Mouse (Mus musculus) heart, adult 2 months (tissue): Measurements from ENCODE around the gene Fntb. TPM values are rescaled to one million over a fixed set of nuclear protein-coding genes. Genes with fewer than 3 reads are reported as not detected.
A peak's percentile ranks its signal among the peaks of the same experiment; 100 is the strongest.

ENCODE experiments used
- DNase-seq, 2 experiments: peaks; one replicate each; pipeline ENCODE4 v3.0.0; 2021
- H3K27ac ChIP-seq: fragments of 200-600 bp; 2 replicates; pipeline ENCODE4 v1.8.1; 2022
- H3K27me3 ChIP-seq: fragments of 200-500 bp; 2 replicates; pipeline ENCODE4 v1.6.1; 2012; ENCODE audit warnings: mild to moderate bottlenecking, low read length, inconsistent platforms, mixed read lengths; ENCODE audit not compliant: control insufficient read depth, insufficient read depth
- H3K36me3 ChIP-seq: fragments of 200-500 bp; 2 replicates; pipeline ENCODE4 v1.6.1; 2012; ENCODE audit warnings: low read length, inconsistent platforms; ENCODE audit not compliant: control insufficient read depth, insufficient read depth
- H3K4me1 ChIP-seq: fragments of 200-500 bp; 2 replicates; pipeline ENCODE4 v1.6.1; 2011; ENCODE audit warnings: low read length; ENCODE audit not compliant: control insufficient read depth, insufficient read depth
- H3K4me3 ChIP-seq: fragments of 200-600 bp; 2 replicates; pipeline ENCODE4 v1.8.1; 2022
- H3K79me2 ChIP-seq: fragments of 200-500 bp; replicated peaks from 2 replicates; pipeline ENCODE4 v1.6.1; 2012; ENCODE audit warnings: mild to moderate bottlenecking, inconsistent platforms, low read length, moderate library complexity, mixed read lengths; ENCODE audit not compliant: control insufficient read depth, insufficient read depth
- H3K9ac ChIP-seq: fragments of 200-500 bp; 2 replicates; pipeline ENCODE4 v1.6.1; 2012; ENCODE audit warnings: low read depth, mild to moderate bottlenecking, control low read depth, inconsistent platforms, low read length, mixed read lengths
- CTCF ChIP-seq: fragments of 200-600 bp; IDR thresholded peaks from 2 replicates; pipeline ENCODE4 v1.8.1; 2022; ENCODE audit warnings: antibody characterized with exemption, mild to moderate bottlenecking, moderate library complexity
- EP300 ChIP-seq: fragments of 200-500 bp; IDR thresholded peaks from 2 replicates; pipeline ENCODE4 v1.6.1; 2011; ENCODE audit warnings: low read depth, low read length, control low read depth; ENCODE audit not compliant: insufficient read depth
- POLR2A ChIP-seq: fragments of 200-500 bp; IDR thresholded peaks from 2 replicates; pipeline ENCODE4 v1.6.1; 2011; ENCODE audit warnings: mild to moderate bottlenecking, low read depth, low read length, control low read depth; ENCODE audit not compliant: insufficient read depth
- WGBS: fragments of 180-500 bp; shearing (Covaris S2); methylation state at CpG from one replicate; pipeline ENCODE4 v1.1.7; 2018; 5-methylcytosine and 5-hydroxymethylcytosine counted together
- intact Hi-C: fragments of 180-260 bp; cut with DNase I; formaldehyde crosslinking; loops from one replicate; pipeline ENCODE4 v1.15.1; 2025
- polyA plus RNA-seq: library from polyadenylated mRNA; depleted of rRNA; stranded (reverse); fragments of >200 nt; gene quantifications from 2 replicates; pipeline ENCODE4 v1.2.3, GENCODE M21; 2012
- total RNA-seq, 2 experiments: library from RNA; stranded (reverse); gene quantifications; 2 replicates each; pipeline ENCODE4 v1.2.3; 2021

Fntb gene
- total and polyA plus RNA-seq, 3 experiments: 12.6 to 19.1 (median 13.7) TPM

DNA sequence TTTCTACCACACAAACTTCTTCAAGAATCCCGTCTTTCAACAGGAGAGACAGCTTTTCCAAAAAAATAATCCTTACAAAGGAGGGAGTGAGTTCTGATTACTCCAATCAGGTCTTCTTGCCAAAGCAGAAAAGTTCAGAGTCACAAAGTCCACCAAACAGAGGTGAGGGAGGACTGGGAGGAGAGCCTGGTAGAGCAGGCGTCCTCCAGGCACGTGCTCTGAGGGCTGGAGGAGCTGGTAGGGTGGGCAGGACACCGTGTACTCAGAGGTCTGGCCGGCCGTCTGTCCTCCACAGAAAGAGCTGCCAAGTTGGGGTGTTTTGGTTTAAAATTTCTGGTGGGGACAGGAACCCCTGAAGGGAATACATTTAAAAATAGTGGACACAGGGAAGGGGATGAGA, 172.6 kb downstream of the Fntb start:
- H3K36me3 ChIP-seq: peaks cover 20% of the 10 kb centered on the region
- 89% methylated on average over 6 of the region's 6 CpGs for WGBS
- intact Hi-C loops: loop anchor here (2.0 kb wide), 1 partner anchor 15 kb away; no protein-coding TSS in a partner anchor

GRCm38 (mm10) chr12:76941524-76941923, 176.1 kb downstream of the Fntb start:
- TF ChIP-seq CTCF (no peak), POLR2A (no peak), EP300 (no peak)
- no peaks in the 10 kb centered on the region for H3K27me3 ChIP-seq
- H3K27ac ChIP-seq: no peak overlapping the region
- no peak overlapping the region for H3K4me3 ChIP-seq
- H3K79me2 ChIP-seq: no peaks in the 10 kb centered on the region
- peaks cover 26% of the 10 kb centered on the region for H3K36me3 ChIP-seq
- whole genome bisulfite sequencing: 26% methylated on average over 2 of the region's 2 CpGs
- no peak overlapping the region for H3K9ac ChIP-seq
- DNase-seq: no peak
- intact Hi-C loops: no loop called here
- H3K4me1 ChIP-seq: peaks cover 8% of the 10 kb centered on the region

More for the DNA sequence above, 172.6 kb downstream of the Fntb start:
- Histone ChIP-seq H3K27ac (no peak overlapping the region), H3K79me2 (no peaks in the 10 kb centered on the region), H3K4me3 (no peak overlapping the region), H3K4me1 (peaks cover 8% of the 10 kb centered on the region), H3K9ac (no peak overlapping the region), H3K27me3 (no peaks in the 10 kb centered on the region)
- no peak for DNase-seq
- TF ChIP-seq EP300 (no peak), CTCF (no peak), POLR2A (no peak)

GRCm38 (mm10) chr12:76942476-76942875, 177.1 kb downstream of the Fntb start:
- intact Hi-C loops: no loop called here
- 63% methylated on average over 2 of the region's 2 CpGs for WGBS

GRCm38 (mm10) chr12:76943046-76943445, 177.7 kb downstream of the Fntb start:
- Histone ChIP-seq H3K27me3 (no peaks in the 10 kb centered on the region), H3K4me1 (peaks cover 8% of the 10 kb centered on the region), H3K4me3 (no peak overlapping the region), H3K27ac (no peak overlapping the region; the same call in 1 of the 2 replicates), H3K79me2 (no peaks in the 10 kb centered on the region), H3K36me3 (peaks cover 30% of the 10 kb centered on the region), H3K9ac (no peak overlapping the region)
- DNase-seq: peak in 1 of 2 experiments; percentile 26
- intact Hi-C loops: no loop called here
- TF ChIP-seq EP300: no peak
- TF ChIP-seq CTCF: no peak
- TF ChIP-seq POLR2A: no peak
- 63% methylated on average over 3 of the region's 3 CpGs for WGBS

More at GRCm38 (mm10) chr12:76942476-76942875, 177.1 kb downstream of the Fntb start:
- DNase-seq: no peak
- TF ChIP-seq POLR2A (no peak), EP300 (no peak), CTCF (no peak)
- Histone ChIP-seq H3K79me2 (no peaks in the 10 kb centered on the region), H3K36me3 (peaks cover 26% of the 10 kb centered on the region), H3K4me1 (peaks cover 8% of the 10 kb centered on the region), H3K9ac (no peak overlapping the region), H3K4me3 (no peak overlapping the region), H3K27ac (peak overlapping the region; percentile 38), H3K27me3 (no peaks in the 10 kb centered on the region)

GRCm38 (mm10) chr12:76943466-76943865, 178.1 kb downstream of the Fntb start:
- no peak for DNase-seq
- H3K79me2 ChIP-seq: no peaks in the 10 kb centered on the region
- no peak overlapping the region for H3K4me3 ChIP-seq
- H3K36me3 ChIP-seq: peaks cover 34% of the 10 kb centered on the region
- 79% methylated on average over 6 of the region's 6 CpGs for WGBS
- H3K4me1 ChIP-seq: peaks cover 8% of the 10 kb centered on the region
- no peak overlapping the region for H3K27ac ChIP-seq
- intact Hi-C loops: no loop called here
- TF ChIP-seq POLR2A (no peak), CTCF (no peak), EP300 (no peak)
- H3K27me3 ChIP-seq: no peaks in the 10 kb centered on the region
- H3K9ac ChIP-seq: no peak overlapping the region

- intact Hi-C loops: no loop called here
- Histone ChIP-seq H3K36me3 (peaks cover 52% of the 10 kb centered on the region), H3K4me3 (no peak overlapping the region), H3K79me2 (peaks cover 6% of the 10 kb centered on the region), H3K4me1 (peaks cover 4% of the 10 kb centered on the region; the same call in 1 of the 2 replicates), H3K27ac (no peak overlapping the region), H3K27me3 (no peaks in the 10 kb centered on the region), H3K9ac (no peak overlapping the region)
- TF ChIP-seq POLR2A: no peak
- no peak for TF ChIP-seq CTCF
- TF ChIP-seq EP300: no peak
- WGBS: 93% methylated on average over 3 of the region's 3 CpGs
- no peak for DNase-seq
These were observed 182.1 kb downstream of the Fntb start for GRCm38 (mm10) chr12:76947487-76947886.
